Mouse (Mus musculus): ENCODE measurements around the gene Tnfrsf21.

DNA sequence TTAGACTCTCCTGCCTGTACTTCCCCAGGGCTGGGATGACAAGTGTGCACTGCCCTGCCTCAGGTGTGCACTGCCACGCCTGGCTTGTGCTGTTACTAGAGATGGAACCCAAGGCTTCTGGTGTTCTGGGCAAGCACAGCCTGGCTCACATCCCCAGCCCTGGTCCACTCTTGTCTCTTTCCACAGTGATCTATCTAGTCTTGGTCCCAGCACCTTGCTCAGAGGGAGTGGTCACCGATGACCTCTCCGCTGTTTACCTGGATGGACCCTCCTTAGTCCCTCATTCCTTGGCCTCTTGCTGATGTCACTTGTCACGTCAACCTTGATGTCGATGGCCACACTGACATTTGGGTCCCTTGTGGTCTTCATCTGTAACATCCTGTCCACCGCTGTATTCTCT lies 98.6 kb downstream of the Tnfrsf21 start:
- TF ChIP-seq POLR2A (IDR thresholded peaks at IDR 0.05; ENCODE audit: control insufficient read depth, low read depth, low read length) (no peak), CTCF (IDR thresholded peaks at IDR 0.05; ENCODE audit: control insufficient read depth, insufficient read depth, insufficient replicate concordance, low read depth, low read length) (no peak)

All from testis, adult 2 months (tissue).